Mouse (Mus musculus): ENCODE results near the gene Ap3s2.

DNA sequence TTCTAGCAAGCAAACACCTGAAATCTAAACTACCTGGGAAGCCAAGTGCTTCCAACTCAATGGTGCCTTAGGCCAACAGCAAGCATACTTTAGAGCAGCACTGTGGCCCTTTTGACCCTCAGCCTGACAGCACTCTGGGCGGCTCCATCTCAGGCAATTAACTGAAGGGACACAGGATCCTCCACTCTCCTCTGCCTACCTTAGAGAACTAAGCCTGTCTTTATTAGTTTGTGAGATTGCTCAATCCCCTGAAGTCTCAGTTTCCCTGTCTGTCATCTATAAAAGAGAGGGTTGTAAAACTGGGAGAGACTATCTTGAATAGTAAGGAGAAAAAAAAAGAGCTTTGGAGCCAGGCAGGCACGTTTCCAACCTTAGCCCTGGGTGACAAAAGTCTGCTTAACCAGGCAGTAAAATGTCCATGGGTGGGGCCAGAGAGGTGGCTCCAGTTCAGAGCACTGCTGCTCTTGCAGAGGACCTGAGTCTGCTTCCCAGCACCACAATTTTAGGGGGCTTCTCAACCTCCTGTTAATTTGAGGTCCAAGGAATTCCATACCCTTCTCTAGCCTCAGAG lies 41.9 kb downstream of the Ap3s2 start:
- TF ChIP-seq CTCF (IDR thresholded peaks at IDR 0.05; ENCODE audit: extremely low read depth, insufficient read length, insufficient replicate concordance, low read depth, low read length) (no peak), POLR2A (IDR thresholded peaks at IDR 0.05; ENCODE audit: low read depth, low read length) (no peak)

Measured in small intestine, adult 2 months (tissue).